Mouse (Mus musculus) megakaryocyte progenitor cell, adult 5-6 weeks (primary cell): ENCODE results near the gene Pif1. TPM values are rescaled to one million over a fixed set of nuclear protein-coding genes. Genes with fewer than 3 reads are reported as not detected.
A peak's percentile ranks its signal among the peaks of the same experiment; 100 is the strongest.

Source experiments
- ATAC-seq: replicated peaks from 2 replicates; pipeline ENCODE4 v1.8.0; 2016; ENCODE audit warnings: mild to moderate bottlenecking, moderate TSS enrichment, inconsistent platforms; ENCODE audit not compliant: poor library complexity
- total RNA-seq, 2 experiments: library from RNA; stranded (forward) in 1 of 2; stranded (reverse) in 1 of 2; fragments of 157-497, 149-512 nt in 1 of 2; fragments of 200-1000 nt in 1 of 2; gene quantifications; 2 replicates each; pipeline versions ENCODE4 v1.2.3 to v1.2.4; 2015 to 2017

Gene Pif1
- total RNA-seq, 2 experiments from 2014 or later: 8.4 to 14.5 TPM

DNA sequence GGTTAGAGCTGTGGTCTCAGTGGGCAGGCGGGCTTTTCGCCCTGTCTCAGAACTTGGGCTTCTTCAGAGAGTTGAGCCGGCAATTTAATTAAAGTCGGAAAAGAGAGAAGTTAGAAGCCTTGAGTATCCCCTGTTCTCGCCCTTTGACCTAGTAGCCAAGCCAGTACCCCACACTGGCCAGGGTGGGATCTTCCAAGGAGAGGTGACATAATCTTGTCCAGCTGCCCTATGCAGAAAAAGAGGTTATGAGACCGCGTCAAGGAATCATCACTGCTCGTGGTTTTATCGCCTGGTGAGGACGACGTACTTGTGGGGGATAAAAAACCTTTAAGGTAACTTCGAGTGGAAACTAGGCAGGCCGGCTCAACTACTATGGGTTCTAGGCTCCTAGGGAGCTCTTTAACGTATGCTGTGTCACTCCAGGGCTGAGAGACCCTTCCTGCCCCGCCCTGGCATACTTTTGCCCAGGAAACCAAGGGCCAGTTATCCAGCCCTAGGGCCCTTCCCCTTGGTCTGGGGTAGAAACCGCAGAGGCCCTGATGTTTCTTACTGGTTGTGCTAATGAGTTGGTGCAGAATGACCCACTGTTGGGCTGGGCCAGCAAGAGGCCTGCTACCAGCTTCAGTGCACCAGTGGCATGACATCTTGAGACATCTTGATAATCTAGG is 44.5 kb downstream of the Pif1 start:
- ATAC-seq: 0 out of 2 replicates have a peak, but pooled peaks have one; percentile 18

DNA sequence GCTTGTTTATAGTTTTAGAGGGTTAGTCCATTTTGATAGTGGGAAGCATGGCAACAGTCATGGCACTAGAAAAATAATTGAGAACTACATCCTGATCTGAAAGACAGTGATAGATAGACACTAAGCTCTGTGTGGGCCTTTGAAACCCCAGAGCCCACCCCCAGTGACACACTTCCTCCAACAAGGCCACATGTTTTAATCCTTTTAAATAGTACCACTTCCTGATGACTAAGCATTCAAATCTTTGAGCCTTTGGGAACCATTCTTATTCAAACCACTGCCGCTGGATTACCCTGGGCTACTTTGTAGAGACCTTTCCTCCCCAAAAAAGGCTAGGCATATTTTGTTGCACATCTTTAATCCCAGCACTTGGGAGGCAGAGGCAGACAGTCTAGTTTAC is 48.8 kb downstream of the Pif1 start:
- no peak for ATAC-seq

DNA sequence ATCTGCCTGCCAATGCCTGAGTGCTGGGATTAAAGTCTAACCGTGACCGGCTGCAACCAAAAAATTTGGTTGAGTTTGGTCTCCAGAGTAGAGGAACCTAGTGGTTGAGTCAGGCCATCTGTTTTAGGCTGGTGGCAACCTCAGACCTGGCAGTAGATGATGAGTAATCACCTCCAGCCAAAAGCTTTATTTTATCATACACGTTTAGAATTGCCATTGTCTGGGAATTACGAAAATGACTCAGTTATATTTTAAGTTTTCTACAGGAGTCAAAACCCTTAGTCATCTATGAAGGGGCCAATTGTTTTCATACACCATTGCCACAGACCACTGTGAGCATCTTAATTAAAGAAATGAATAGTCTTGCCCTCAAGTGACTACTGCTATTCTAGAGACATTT is 50.0 kb downstream of the Pif1 start:
- no peak for ATAC-seq

DNA sequence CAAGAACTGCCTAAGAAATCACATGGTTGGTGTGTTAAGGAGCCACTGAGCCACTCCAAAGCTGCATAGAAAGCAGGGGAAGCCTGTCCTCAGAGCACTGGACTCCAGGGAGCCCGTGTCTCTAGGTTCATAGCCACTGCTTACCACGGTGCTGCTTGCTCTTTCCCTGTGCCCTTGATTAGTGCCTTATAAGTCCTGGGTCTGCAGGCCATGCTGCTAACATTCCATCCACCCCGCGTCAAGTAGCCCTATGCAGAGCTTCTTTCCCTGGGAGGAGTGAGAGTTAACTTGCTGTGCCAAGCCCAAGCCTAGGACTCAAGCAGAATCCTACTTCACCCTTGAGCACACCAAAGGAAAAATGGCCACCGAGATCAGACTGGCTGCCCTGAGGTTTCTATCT is 52.1 kb downstream of the Pif1 start:
- no peak for ATAC-seq

DNA sequence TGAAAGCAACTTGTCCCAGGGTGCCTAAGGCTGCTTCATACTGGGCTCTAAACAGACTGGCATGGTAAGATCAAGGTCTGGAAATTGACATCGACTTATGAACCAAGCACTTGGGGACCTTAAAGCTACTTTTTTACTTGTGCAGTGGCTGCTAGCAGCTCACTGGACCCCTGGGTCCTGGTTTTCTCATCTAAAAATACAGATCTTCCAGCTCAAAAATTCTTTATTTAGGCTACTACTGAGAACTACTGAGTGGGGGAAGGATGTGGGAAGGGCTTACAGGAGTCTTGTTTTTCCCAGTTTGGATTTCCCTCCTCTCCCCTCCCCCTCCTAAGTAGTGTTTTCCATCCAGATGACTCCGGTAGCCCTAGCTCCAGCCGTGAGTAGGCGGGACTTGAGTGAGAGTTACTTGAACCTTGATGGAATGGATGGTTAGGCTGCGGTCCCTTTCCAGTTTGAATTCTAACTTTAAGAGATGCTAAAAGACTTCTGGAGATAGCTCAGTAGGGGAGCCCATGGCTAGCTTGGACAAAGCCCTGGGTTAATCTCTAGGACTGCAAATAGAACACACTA is 54.0 kb downstream of the Pif1 start:
- no peak for ATAC-seq

DNA sequence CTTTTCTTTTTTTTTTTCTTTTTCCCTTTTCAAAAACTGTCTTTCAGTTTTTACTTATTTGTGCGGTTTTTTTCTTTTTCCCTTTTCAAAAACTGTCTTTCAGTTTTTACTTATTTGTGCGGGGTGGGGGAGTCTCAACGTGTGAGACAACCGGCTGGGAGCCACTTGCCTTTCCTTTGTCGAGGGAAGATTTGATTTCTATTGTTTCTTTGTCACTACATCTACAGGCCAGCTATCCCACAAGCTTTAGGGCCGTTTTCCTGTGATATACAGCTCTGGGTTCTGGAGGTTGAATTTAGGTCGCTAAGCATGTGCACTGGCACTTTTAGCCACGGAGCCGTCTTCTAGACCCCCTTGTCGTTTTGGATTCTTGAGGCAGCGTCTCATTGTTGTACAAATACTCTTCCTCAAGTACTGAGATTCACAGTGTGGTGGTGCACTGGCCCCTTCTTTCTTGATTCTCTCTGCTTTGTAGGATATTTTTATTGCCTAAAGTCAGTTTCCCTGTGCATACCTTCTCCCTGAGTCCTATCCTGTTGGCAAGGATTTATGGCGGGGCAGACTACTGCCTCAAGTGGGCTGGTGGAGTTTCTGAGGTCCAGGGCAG is 54.6 kb downstream of the Pif1 start:
- ATAC-seq: no peak

DNA sequence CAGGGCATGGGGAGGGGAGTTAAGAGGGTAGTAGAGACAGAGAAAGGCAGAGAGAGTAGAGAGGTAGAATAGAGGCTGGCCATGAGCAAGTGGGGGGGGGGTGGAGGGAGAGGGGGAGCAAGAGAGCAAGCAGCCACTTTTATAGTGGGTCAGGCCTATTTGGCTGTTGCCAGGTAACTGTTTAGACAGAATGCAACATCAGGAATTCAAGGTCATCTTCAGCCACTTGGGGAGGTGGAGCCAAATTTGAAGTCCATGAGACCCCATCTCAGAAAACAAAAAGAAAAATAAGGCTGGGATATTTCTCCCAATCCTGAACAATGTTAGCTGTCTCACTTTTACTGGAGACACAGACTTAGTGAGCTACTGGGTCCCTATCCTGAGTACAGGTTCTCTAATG is 55.6 kb downstream of the Pif1 start:
- no peak for ATAC-seq

DNA sequence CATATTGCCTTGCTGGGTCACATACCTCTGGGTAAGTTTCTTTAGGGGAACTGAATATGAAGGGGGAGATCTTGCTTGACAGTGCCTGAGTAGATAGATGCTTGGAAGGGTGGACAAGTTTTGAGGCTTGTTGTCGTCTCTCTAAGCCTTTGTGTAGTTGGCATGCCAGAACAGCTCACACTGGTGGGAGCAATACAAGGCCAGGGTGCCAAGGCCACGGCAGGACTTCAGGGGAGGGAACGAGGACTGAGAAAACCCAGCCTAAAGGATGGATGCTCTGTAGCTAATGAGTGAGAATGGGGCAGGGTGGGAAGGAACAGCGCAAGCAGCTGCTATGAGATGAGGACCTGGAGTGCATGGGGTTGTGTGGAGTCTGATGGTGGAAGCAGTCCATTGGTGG is 58.0 kb downstream of the Pif1 start:
- ATAC-seq: no peak

Other genes starting within 250 kb of the Pif1 start
- 16.8 and 20.1 TPM in 2 replicates for gene Pdcd7, start 241.1 kb upstream of the Pif1 start, total RNA-seq (2015)
- gene Pdcd7, start 241.1 kb upstream of the Pif1 start, total RNA-seq (2017): 18.2 and 28.5 TPM in 2 replicates
- gene Ubap1l, start 226.1 kb upstream of the Pif1 start, total RNA-seq (2015): not detected in 2 replicates
- gene Ubap1l, start 226.1 kb upstream of the Pif1 start, total RNA-seq (2017): 0.57 TPM in 1 of 2 replicates, not detected in the other
- 0.10 TPM in 1 of 2 replicates, not detected in the other for gene Kbtbd13, start 195.5 kb upstream of the Pif1 start, total RNA-seq (2015)
- gene Kbtbd13, start 195.5 kb upstream of the Pif1 start, total RNA-seq (2017): 0.17 and 0.37 TPM in 2 replicates
- gene Rasl12, start 188.7 kb upstream of the Pif1 start, total RNA-seq (2015): not detected in 2 replicates
- not detected in 2 replicates for gene Rasl12, start 188.7 kb upstream of the Pif1 start, total RNA-seq (2017)
- not detected in 2 replicates for gene Slc51b, start 164.2 kb upstream of the Pif1 start, total RNA-seq (2015)
- gene Slc51b, start 164.2 kb upstream of the Pif1 start, total RNA-seq (2017): not detected in 2 replicates
- gene Mtfmt, start 151.4 kb upstream of the Pif1 start, total RNA-seq (2015): 26.6 and 27.2 TPM in 2 replicates
- gene Mtfmt, start 151.4 kb upstream of the Pif1 start, total RNA-seq (2017): 16.4 and 19.5 TPM in 2 replicates
- gene Spg21, start 126.2 kb upstream of the Pif1 start, total RNA-seq (2015): 56.3 and 57.2 TPM in 2 replicates
- 62.7 and 75.8 TPM in 2 replicates for gene Spg21, start 126.2 kb upstream of the Pif1 start, total RNA-seq (2017)
- not detected in 2 replicates for gene Ankdd1a, start 67.0 kb upstream of the Pif1 start, total RNA-seq (2015)
- gene Ankdd1a, start 67.0 kb upstream of the Pif1 start, total RNA-seq (2017): not detected in 2 replicates
- gene Plekho2, start 7.1 kb upstream of the Pif1 start, total RNA-seq (2015): 17.9 and 19.0 TPM in 2 replicates
- gene Plekho2, start 7.1 kb upstream of the Pif1 start, total RNA-seq (2017): 12.8 and 15.3 TPM in 2 replicates
- gene Rbpms2, start 42.5 kb downstream of the Pif1 start, total RNA-seq (2015): 0.15 and 0.20 TPM in 2 replicates
- gene Rbpms2, start 42.5 kb downstream of the Pif1 start, total RNA-seq (2017): 0.41 TPM in 1 of 2 replicates, not detected in the other
- 8.3 and 15.7 TPM in 2 replicates for gene Oaz2, start 80.8 kb downstream of the Pif1 start, total RNA-seq (2015)
- gene Oaz2, start 80.8 kb downstream of the Pif1 start, total RNA-seq (2017): 34.4 and 37.3 TPM in 2 replicates
- gene Zfp609, start 240.4 kb downstream of the Pif1 start, total RNA-seq (2015): 22.6 and 23.3 TPM in 2 replicates
- 5.5 and 6.8 TPM in 2 replicates for gene Zfp609, start 240.4 kb downstream of the Pif1 start, total RNA-seq (2017)